Mouse (Mus musculus) CH12.LX (cell line): ENCODE results near the gene Tmtc1. TPM values are rescaled to one million over a fixed set of nuclear protein-coding genes. Genes with fewer than 3 reads are reported as not detected.
A peak's percentile ranks its signal among the peaks of the same experiment; 100 is the strongest.

Experiments
- DNase-seq: peaks from one replicate; pipeline ENCODE4 v3.0.0-alpha.2; 2013; ENCODE audit errors: extremely low read depth
- H3K27ac ChIP-seq: 2 replicates; pipeline ENCODE4 v1.5.1; 2012; ENCODE audit warnings: low read depth, mild to moderate bottlenecking, control low read depth, moderate library complexity; ENCODE audit not compliant: insufficient read depth
- H3K27me3 ChIP-seq: replicated peaks from 2 replicates; pipeline ENCODE3; 2012; ENCODE audit warnings: inconsistent platforms
- H3K36me3 ChIP-seq, 2 experiments: replicated peaks in 1 of 2; 2 replicates each; pipeline versions ENCODE3 to v1.6.1; 2012; ENCODE audit warnings: inconsistent platforms in 1 of 2, low read length in 1 of 2, mild to moderate bottlenecking in 1 of 2, mixed read lengths in 1 of 2, moderate library complexity in 1 of 2; ENCODE audit not compliant: control insufficient read depth in 1 of 2, insufficient read depth in 1 of 2
- H3K4me1 ChIP-seq, 2 experiments: 2 replicates each; pipeline ENCODE4 v1.6.1; 2012; ENCODE audit warnings: inconsistent platforms in 1 of 2, moderate library complexity in 1 of 2; ENCODE audit not compliant: insufficient read depth in 2 of 2, control insufficient read depth in 1 of 2
- H3K4me2 ChIP-seq: 2 replicates; pipeline ENCODE4 v1.6.1; 2012; ENCODE audit warnings: low read depth, mild to moderate bottlenecking, control low read depth; ENCODE audit not compliant: poor library complexity, insufficient read depth, severe bottlenecking
- H3K4me3 ChIP-seq, 3 experiments: fragments of 150-350 bp in 1 of 3; sonication (generic) in 1 of 3; replicated peaks in 1 of 3; 2 replicates each; pipeline versions ENCODE3 to v1.5.1; 2011 to 2012; ENCODE audit warnings: low read depth in 2 of 3, low read length in 2 of 3, mild to moderate bottlenecking in 2 of 3, moderate library complexity in 2 of 3, control low read depth in 1 of 3, improper control_type of control experiment in 1 of 3, inconsistent platforms in 1 of 3, mixed read lengths in 1 of 3; ENCODE audit not compliant: poor library complexity in 1 of 3
- H3K79me2 ChIP-seq: replicated peaks from 2 replicates; pipeline ENCODE4 v1.6.1; 2012; ENCODE audit warnings: mild to moderate bottlenecking, moderate library complexity; ENCODE audit not compliant: control insufficient read depth, poor library complexity, insufficient read depth, severe bottlenecking; ENCODE audit errors: extremely low read depth
- H3K9ac ChIP-seq: 2 replicates; pipeline ENCODE4 v1.6.1; 2012; ENCODE audit warnings: low read depth, mild to moderate bottlenecking, control low read depth, moderate library complexity; ENCODE audit not compliant: insufficient read depth
- H3K9me3 ChIP-seq: replicated peaks from 2 replicates; pipeline ENCODE3; 2012; ENCODE audit warnings: low read length, inconsistent platforms, mixed read lengths
- BHLHE40 ChIP-seq: IDR thresholded peaks from 2 replicates; pipeline ENCODE4 v1.6.1; 2011; ENCODE audit warnings: mild to moderate bottlenecking, low read depth, low read length, improper control_type of control experiment
- CHD2 ChIP-seq: IDR thresholded peaks from 2 replicates; pipeline ENCODE4 v1.6.1; 2011; ENCODE audit warnings: low read length, improper control_type of control experiment
- CTCF ChIP-seq, 2 experiments: IDR thresholded peaks in 1 of 2; conservative IDR thresholded peaks in 1 of 2; 2 replicates each; pipeline ENCODE4 v1.5.1; 2011 to 2012; ENCODE audit warnings: low read depth in 2 of 2, low read length in 2 of 2, improper control_type of control experiment in 1 of 2, inconsistent platforms in 1 of 2, mild to moderate bottlenecking in 1 of 2, moderate library complexity in 1 of 2
- E2F4 ChIP-seq: IDR thresholded peaks from 2 replicates; pipeline ENCODE4 v1.6.1; 2011; ENCODE audit warnings: low read depth, low read length, improper control_type of control experiment; ENCODE audit not compliant: insufficient replicate concordance
- ELF1 ChIP-seq: IDR thresholded peaks from 2 replicates; pipeline ENCODE4 v1.6.1; 2014; ENCODE audit warnings: low read depth, mild to moderate bottlenecking, inconsistent platforms, low read length, improper control_type of control experiment
- KAT2A ChIP-seq: IDR thresholded peaks from 2 replicates; pipeline ENCODE4 v1.6.1; 2012; ENCODE audit warnings: low read length, improper control_type of control experiment, inconsistent platforms; ENCODE audit not compliant: insufficient replicate concordance
- MAX ChIP-seq: IDR thresholded peaks from 2 replicates; pipeline ENCODE4 v1.6.1; 2011; ENCODE audit warnings: low read length, improper control_type of control experiment
- MXI1 ChIP-seq: IDR thresholded peaks from 2 replicates; pipeline ENCODE4 v1.6.1; 2011; ENCODE audit warnings: mild to moderate bottlenecking, low read depth, low read length, improper control_type of control experiment
- MYC ChIP-seq: IDR thresholded peaks from 2 replicates; pipeline ENCODE4 v1.6.1; 2011; ENCODE audit warnings: low read depth, mild to moderate bottlenecking, improper control_type of control experiment, low read length
- PAX5 ChIP-seq: IDR thresholded peaks from 2 replicates; pipeline ENCODE4 v1.6.1; 2012; ENCODE audit warnings: low read length, inconsistent platforms, mixed read lengths
- POLR2A ChIP-seq: IDR thresholded peaks from 2 replicates; pipeline ENCODE4 v1.6.1; 2011; ENCODE audit warnings: low read depth, mild to moderate bottlenecking, improper control_type of control experiment, low read length
- RAD21 ChIP-seq: IDR thresholded peaks from 2 replicates; pipeline ENCODE4 v1.6.1; 2011; ENCODE audit warnings: low read depth, mild to moderate bottlenecking, low read length, improper control_type of control experiment, moderate library complexity
- SMC3 ChIP-seq: IDR thresholded peaks from 2 replicates; pipeline ENCODE4 v1.6.1; 2011; ENCODE audit warnings: low read depth, low read length, improper control_type of control experiment
- UBTF ChIP-seq: IDR thresholded peaks from 2 replicates; pipeline ENCODE4 v1.6.1; 2012; ENCODE audit warnings: low read depth, mild to moderate bottlenecking, inconsistent platforms, low read length, improper control_type of control experiment, moderate library complexity
- USF1 ChIP-seq: IDR thresholded peaks from 2 replicates; pipeline ENCODE4 v1.6.1; 2014; ENCODE audit warnings: low read depth, mild to moderate bottlenecking, inconsistent platforms, low read length, improper control_type of control experiment
- ZC3H11A ChIP-seq: IDR thresholded peaks from 2 replicates; pipeline ENCODE4 v1.6.1; 2012; ENCODE audit warnings: low read depth, mild to moderate bottlenecking, inconsistent platforms, low read length, improper control_type of control experiment
- ZKSCAN1 ChIP-seq: IDR thresholded peaks from 2 replicates; pipeline ENCODE4 v1.6.1; 2012; ENCODE audit warnings: low read depth, inconsistent platforms, low read length, improper control_type of control experiment, borderline replicate concordance
- ZMIZ1 ChIP-seq: IDR thresholded peaks from 2 replicates; pipeline ENCODE4 v1.6.1; 2012; ENCODE audit warnings: low read depth, mild to moderate bottlenecking, inconsistent platforms, low read length, improper control_type of control experiment
- dilution Hi-C: fragments of 300-500 bp; cut with MboI; formaldehyde crosslinking; loops from 2 replicates; pipeline ENCODE4 v1.14.3; 2020; ENCODE audit warnings: low sequenced_read_pairs; ENCODE audit not compliant: extremely low pct_unique_long_range_greater_than_20kb, extremely low pct_ligation_motif_present
- in situ Hi-C: fragments of 300-500 bp; cut with MboI; formaldehyde crosslinking; loops from 3 replicates; pipeline ENCODE4 v1.14.3; 2019; ENCODE audit warnings: low sequenced_read_pairs, low pct_ligation_motif_present, low pct_unique_long_range_greater_than_20kb, mixed read lengths
- polyA plus RNA-seq: library from polyadenylated mRNA; unstranded; fragments of >175 nt; gene quantifications from 2 replicates; pipeline ENCODE4 v1.2.1, GENCODE M21; 2012; ENCODE audit warnings: low read depth; ENCODE audit not compliant: insufficient read length
- total RNA-seq, 2 experiments: library from RNA; depleted of rRNA; stranded (reverse); fragments of 300-350 nt in 1 of 2; fragments of >200 nt in 1 of 2; gene quantifications; 2 replicates each; pipeline ENCODE4 v1.2.3; 2012 to 2014

Gene Tmtc1
- total and polyA plus RNA-seq, 3 experiments = 0.03 to 0.13 (median 0.04) TPM

- Histone ChIP-seq H3K27me3 (no peaks in the 10 kb centered on the region), H3K4me1 (no peaks in the 10 kb centered on the region), H3K9ac (no peak overlapping the region), H3K36me3 (no peaks in the 10 kb centered on the region), H3K27ac (no peak overlapping the region), H3K4me3 (no peak overlapping the region), H3K79me2 (no peaks in the 10 kb centered on the region), H3K4me2 (no peak overlapping the region), H3K9me3 (no peaks in the 10 kb centered on the region)
- dilution Hi-C loops = no loop called here
- in situ Hi-C loops = no loop called here
- no peak for DNase-seq
- TF ChIP-seq BHLHE40 (no peak), CTCF (conservative IDR thresholded peaks at IDR 0.05 in 1 of 2, IDR thresholded peaks at IDR 0.05 in 1 of 2; ENCODE audit: low read depth in 2 of 2, low read length in 2 of 2) (peak in 1 of 2 experiments; percentile 15; a peak in 1 of 4 replicates)
Measured at GRCm38 (mm10) chr6:148391286-148391685, 52.9 kb downstream of the Tmtc1 start.

- DNase-seq = no peak
- TF ChIP-seq UBTF = no peak
- no peak for TF ChIP-seq E2F4
- TF ChIP-seq RAD21 = no peak
- TF ChIP-seq PAX5 = no peak
- no peak for TF ChIP-seq KAT2A
- TF ChIP-seq MYC = no peak
- no peak for TF ChIP-seq CHD2
- TF ChIP-seq SMC3 = no peak
- TF ChIP-seq POLR2A = no peak
- TF ChIP-seq ZMIZ1 = no peak
- no peak for TF ChIP-seq ELF1
- TF ChIP-seq BHLHE40 = no peak
- no peak for TF ChIP-seq ZKSCAN1
- TF ChIP-seq USF1 = no peak
- no peak for TF ChIP-seq MAX
- no peak for TF ChIP-seq MXI1
- TF ChIP-seq ZC3H11A = no peak
- Histone ChIP-seq H3K27me3 (no peaks in the 10 kb centered on the region), H3K4me1 (no peaks in the 10 kb centered on the region), H3K9ac (no peak overlapping the region), H3K9me3 (no peaks in the 10 kb centered on the region), H3K79me2 (no peaks in the 10 kb centered on the region), H3K4me2 (no peak overlapping the region), H3K36me3 (no peaks in the 10 kb centered on the region), H3K27ac (no peak overlapping the region), H3K4me3 (no peak overlapping the region)
- dilution Hi-C loops (no loop called here), in situ Hi-C loops (no loop called here)
Measured at GRCm38 (mm10) chr6:148390630-148391276, 53.4 kb downstream of the Tmtc1 start.
